Mouse (Mus musculus): ENCODE results near the gene Sult5a1. TPM values are rescaled to one million over a fixed set of nuclear protein-coding genes. Genes with fewer than 3 reads are reported as not detected.

Gene Sult5a1
- 10.7 TPM for polyA plus RNA-seq (2014; fragmentation: Illumina TruSeq; extraction: RNeasy Lipid Tissue Mini Kit (QIAGEN cat#74804); ENCODE audit: low read depth, low replicate concordance)

DNA sequence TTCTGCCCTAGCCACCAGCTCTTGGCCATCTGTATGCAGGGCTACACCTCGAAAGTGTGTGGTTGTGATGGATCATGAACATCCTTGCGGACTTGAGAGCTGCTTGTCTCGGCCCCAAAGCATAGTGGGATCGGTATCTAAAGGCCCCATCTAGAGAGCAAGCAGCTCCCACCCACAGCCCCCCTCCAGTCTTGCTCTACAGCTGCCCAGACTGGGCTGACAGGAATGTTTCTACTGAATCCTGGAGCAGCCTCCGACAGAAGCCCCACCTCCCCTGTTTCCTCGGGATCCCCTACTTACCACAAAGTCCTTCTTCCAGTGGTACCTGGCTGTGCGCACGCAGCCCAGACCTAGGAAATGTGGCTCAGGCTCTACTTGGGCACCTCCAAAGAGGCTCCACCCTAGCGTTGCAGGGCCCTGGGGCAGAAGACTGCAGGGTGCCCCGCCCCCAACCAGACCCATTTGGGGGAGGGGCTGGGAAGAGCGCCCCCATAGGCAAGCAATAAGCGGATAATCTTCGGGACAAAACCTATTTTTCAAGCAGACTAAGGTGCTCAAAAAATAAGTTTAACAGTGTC is at the start of gene Sult5a1:
Gene Sult5a1, minus strand, starts transcription at position 428 of the 578 bp plus-strand sequence.

DNA sequence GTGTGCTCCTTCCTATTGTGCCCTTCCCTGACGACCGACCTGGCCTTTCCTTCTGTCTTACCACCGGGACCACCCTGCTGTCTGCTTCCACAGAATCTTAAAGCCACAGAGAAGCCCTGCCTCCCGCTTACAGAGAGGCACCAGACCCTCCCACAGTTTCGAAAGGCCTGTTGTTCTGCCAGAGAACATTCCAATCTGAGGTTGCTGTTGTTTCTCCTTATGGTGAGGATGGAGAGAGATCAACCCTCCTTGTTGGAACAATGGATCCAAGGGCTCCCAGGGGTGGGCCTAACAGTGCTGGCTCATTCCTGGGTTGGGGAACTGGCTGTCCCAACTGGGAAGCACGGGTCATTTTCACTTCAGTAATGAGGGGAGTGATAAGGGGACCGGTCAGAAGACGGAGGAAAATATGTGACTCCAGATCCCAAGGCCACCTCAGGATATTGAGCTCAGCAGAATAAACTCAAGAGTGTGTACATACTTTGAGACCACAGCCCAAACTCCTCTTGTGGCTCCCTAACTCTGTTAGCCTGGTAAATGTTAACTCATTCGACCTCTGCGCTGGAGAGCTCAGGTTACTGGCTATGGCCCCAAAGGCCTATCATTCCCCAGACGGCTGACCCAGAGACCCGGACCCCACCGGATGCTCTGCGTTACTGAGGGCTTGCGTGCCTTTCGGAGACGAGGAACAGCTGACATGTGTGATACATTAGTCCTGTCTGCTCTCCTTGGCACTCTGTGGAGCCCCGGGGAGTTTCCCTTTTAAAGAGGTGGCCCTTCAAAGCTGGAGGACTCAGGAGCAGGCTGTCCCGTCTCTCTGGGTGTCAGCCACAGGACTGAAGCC is 27.7 kb upstream of the Sult5a1 start, which contains the start of gene Dpep1:
Gene Dpep1, plus strand, starts transcription at position 677 of the 844 bp plus-strand sequence.

DNA sequence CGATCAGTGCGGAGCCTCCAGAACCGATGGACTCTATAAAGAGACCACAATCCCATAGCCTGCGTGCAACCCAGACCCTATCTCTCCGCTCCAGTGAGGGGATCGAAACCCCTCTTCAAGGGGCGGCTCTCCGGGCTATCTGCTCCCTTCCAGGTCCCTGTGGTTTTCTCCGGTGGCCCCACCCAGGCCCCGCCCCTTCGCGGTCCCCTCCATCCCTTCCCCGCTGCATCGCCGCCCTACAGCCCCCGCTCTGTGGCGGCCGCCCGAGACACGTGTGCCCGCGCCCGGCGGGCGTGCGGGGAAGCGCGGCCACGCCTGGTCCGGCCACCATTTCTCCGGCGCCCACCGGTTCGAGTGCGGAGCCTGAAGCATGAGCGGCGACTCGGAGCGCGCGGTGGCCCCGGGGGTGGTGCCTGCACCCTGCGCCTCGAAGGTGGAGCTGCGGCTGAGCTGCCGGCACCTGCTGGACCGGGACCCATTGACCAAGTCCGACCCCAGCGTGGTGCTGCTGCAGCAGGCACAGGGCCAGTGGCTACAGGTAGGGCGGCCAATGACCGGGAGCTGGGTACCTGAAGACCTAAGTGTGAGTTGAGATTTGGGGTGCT is 40.9 kb downstream of the Sult5a1 start, which contains the start of gene Cpne7:
Gene Cpne7, plus strand, starts transcription at position 248 of the 605 bp plus-strand sequence.

DNA sequence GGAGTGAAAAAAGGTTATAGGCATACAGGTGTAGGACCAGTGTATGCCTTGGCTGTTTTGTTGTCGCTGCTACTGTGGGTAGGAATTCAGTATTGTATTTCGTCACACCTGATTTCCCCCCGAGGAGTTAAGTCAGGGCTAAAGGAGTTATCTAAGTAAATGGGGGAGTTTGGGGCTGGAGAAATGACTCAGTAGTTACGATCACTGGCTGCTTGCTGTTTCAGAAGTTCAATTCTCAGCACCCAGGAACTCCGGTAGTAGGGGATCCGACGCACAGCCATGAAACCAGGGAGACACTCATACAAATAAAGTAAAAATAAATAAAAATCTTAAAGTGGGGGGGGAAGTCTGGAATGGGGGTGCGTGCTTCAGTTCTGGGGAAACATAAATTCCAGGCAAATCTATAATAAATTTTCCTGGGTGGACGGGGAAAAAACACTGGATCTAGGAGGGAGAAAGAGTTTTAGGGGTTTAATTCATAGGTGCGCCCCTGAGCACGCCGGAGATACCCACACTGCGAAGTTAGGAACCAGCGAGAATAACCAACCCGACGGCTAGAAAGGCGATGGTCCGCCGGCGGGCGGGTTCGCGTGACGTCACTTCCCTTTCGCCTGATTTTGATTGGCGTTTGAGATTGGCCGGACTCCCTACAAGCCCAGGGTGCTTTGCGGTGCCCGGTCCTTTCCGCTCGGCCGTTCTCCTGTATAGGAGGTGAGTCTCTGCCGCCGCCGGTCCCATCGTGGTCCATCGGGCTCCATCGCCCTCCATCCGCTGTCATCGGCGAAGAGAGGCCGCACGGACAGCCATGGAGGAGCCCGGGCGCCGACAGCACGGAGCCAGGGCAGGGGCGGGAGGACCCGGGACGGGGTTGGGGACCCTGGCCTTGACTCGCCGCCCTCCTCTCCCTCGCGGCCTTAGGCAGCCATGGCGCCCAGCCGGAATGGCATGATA is 56.1 kb downstream of the Sult5a1 start, which contains the start of gene Rpl13:
Gene Rpl13, plus strand, starts transcription at position 616 of the 951 bp plus-strand sequence.

Other genes starting within 250 kb of the Sult5a1 start
- gene Ankrd11, start 116.0 kb downstream of the Sult5a1 start, polyA plus RNA-seq (2014; fragmentation: Illumina TruSeq; extraction: RNeasy Lipid Tissue Mini Kit (QIAGEN cat#74804); ENCODE audit: low read depth, low replicate concordance): 13.5 TPM
- gene Spg7, start 95.4 kb downstream of the Sult5a1 start, polyA plus RNA-seq (2014; fragmentation: Illumina TruSeq; extraction: RNeasy Lipid Tissue Mini Kit (QIAGEN cat#74804); ENCODE audit: low read depth, low replicate concordance): 8.2 TPM
- gene Rpl13, start 56.0 kb downstream of the Sult5a1 start, polyA plus RNA-seq (2014; fragmentation: Illumina TruSeq; extraction: RNeasy Lipid Tissue Mini Kit (QIAGEN cat#74804); ENCODE audit: low read depth, low replicate concordance): 51.4 TPM
- gene Cpne7, start 40.9 kb downstream of the Sult5a1 start, polyA plus RNA-seq (2014; fragmentation: Illumina TruSeq; extraction: RNeasy Lipid Tissue Mini Kit (QIAGEN cat#74804); ENCODE audit: low read depth, low replicate concordance): not detected
- gene Dpep1, start 27.9 kb upstream of the Sult5a1 start, polyA plus RNA-seq (2014; fragmentation: Illumina TruSeq; extraction: RNeasy Lipid Tissue Mini Kit (QIAGEN cat#74804); ENCODE audit: low read depth, low replicate concordance): 0.34 TPM
- 7.1 TPM for gene Chmp1a, start 54.4 kb upstream of the Sult5a1 start, polyA plus RNA-seq (2014; fragmentation: Illumina TruSeq; extraction: RNeasy Lipid Tissue Mini Kit (QIAGEN cat#74804); ENCODE audit: low read depth, low replicate concordance)
- gene Spata33, start 54.5 kb upstream of the Sult5a1 start, polyA plus RNA-seq (2014; fragmentation: Illumina TruSeq; extraction: RNeasy Lipid Tissue Mini Kit (QIAGEN cat#74804); ENCODE audit: low read depth, low replicate concordance): 0.24 TPM
- 3.7 TPM for gene Cdk10, start 66.5 kb upstream of the Sult5a1 start, polyA plus RNA-seq (2014; fragmentation: Illumina TruSeq; extraction: RNeasy Lipid Tissue Mini Kit (QIAGEN cat#74804); ENCODE audit: low read depth, low replicate concordance)
- 1.1 TPM for gene Spata2l, start 77.9 kb upstream of the Sult5a1 start, polyA plus RNA-seq (2014; fragmentation: Illumina TruSeq; extraction: RNeasy Lipid Tissue Mini Kit (QIAGEN cat#74804); ENCODE audit: low read depth, low replicate concordance)
- gene Zfp276, start 95.9 kb upstream of the Sult5a1 start, polyA plus RNA-seq (2014; fragmentation: Illumina TruSeq; extraction: RNeasy Lipid Tissue Mini Kit (QIAGEN cat#74804); ENCODE audit: low read depth, low replicate concordance): 1.6 TPM
- gene Vps9d1, start 96.0 kb upstream of the Sult5a1 start, polyA plus RNA-seq (2014; fragmentation: Illumina TruSeq; extraction: RNeasy Lipid Tissue Mini Kit (QIAGEN cat#74804); ENCODE audit: low read depth, low replicate concordance): 1.0 TPM
- not detected for gene Fanca, start 160.3 kb upstream of the Sult5a1 start, polyA plus RNA-seq (2014; fragmentation: Illumina TruSeq; extraction: RNeasy Lipid Tissue Mini Kit (QIAGEN cat#74804); ENCODE audit: low read depth, low replicate concordance)
- gene Spire2, start 174.4 kb upstream of the Sult5a1 start, polyA plus RNA-seq (2014; fragmentation: Illumina TruSeq; extraction: RNeasy Lipid Tissue Mini Kit (QIAGEN cat#74804); ENCODE audit: low read depth, low replicate concordance): not detected
- gene Tcf25, start 215.4 kb upstream of the Sult5a1 start, polyA plus RNA-seq (2014; fragmentation: Illumina TruSeq; extraction: RNeasy Lipid Tissue Mini Kit (QIAGEN cat#74804); ENCODE audit: low read depth, low replicate concordance): 102 TPM
- gene Mc1r, start 248.8 kb upstream of the Sult5a1 start, polyA plus RNA-seq (2014; fragmentation: Illumina TruSeq; extraction: RNeasy Lipid Tissue Mini Kit (QIAGEN cat#74804); ENCODE audit: low read depth, low replicate concordance): not detected

All from liver, adult 10 weeks (tissue).